Mouse (Mus musculus) hindbrain, embryonic 12.5 days (tissue): ENCODE data around the gene Macrod1. TPM values are rescaled to one million over a fixed set of nuclear protein-coding genes. Genes with fewer than 3 reads are reported as not detected.

Experiments used
- ATAC-seq: fragments of 200-750 bp; cut with Nextera tagmentation; 2 replicates; pipeline ENCODE4 v1.8.0; 2017; ENCODE audit warnings: moderate TSS enrichment; ENCODE audit not compliant: low FRiP score
- H3K27ac ChIP-seq: fragments of 300-500 bp; sonication (generic); 2 replicates; pipeline ENCODE4 v1.5.1; 2016; ENCODE audit warnings: mild to moderate bottlenecking
- H3K27me3 ChIP-seq: fragments of 300-500 bp; sonication (generic); 2 replicates; pipeline ENCODE4 v1.6.1; 2016; ENCODE audit warnings: mild to moderate bottlenecking
- H3K36me3 ChIP-seq: fragments of 300-500 bp; sonication (generic); 2 replicates; pipeline ENCODE4 v1.6.1; 2016; ENCODE audit warnings: mild to moderate bottlenecking
- H3K4me1 ChIP-seq: fragments of 300-500 bp; sonication (generic); 2 replicates; pipeline ENCODE4 v1.6.1; 2016
- H3K4me2 ChIP-seq: fragments of 300-500 bp; sonication (generic); replicated peaks from 2 replicates; pipeline ENCODE4 v1.6.1; 2016; ENCODE audit warnings: mild to moderate bottlenecking
- H3K4me3 ChIP-seq: fragments of 300-500 bp; sonication (generic); 2 replicates; pipeline ENCODE4 v1.5.1; 2016; ENCODE audit warnings: mild to moderate bottlenecking
- H3K9ac ChIP-seq: fragments of 300-500 bp; sonication (generic); 2 replicates; pipeline ENCODE4 v1.6.1; 2016; ENCODE audit warnings: mild to moderate bottlenecking, moderate library complexity
- H3K9me3 ChIP-seq: fragments of 300-500 bp; sonication (generic); replicated peaks from 2 replicates; pipeline ENCODE4 v1.6.1; 2016; ENCODE audit warnings: mild to moderate bottlenecking
- WGBS: fragments of 180-500 bp; shearing (Covaris S2); methylation state at CpG from one replicate; pipeline ENCODE4 v1.1.7; 2016; 5-methylcytosine and 5-hydroxymethylcytosine counted together
- polyA plus RNA-seq: library from polyadenylated mRNA; unstranded; fragments of >200 nt; fragmentation: Nextera tagmentation; extraction: Ambion mirVana; gene quantifications from 2 replicates; pipeline ENCODE4 v1.2.1, GENCODE M21; 2016

The Macrod1 gene
- polyA plus RNA-seq, 1 experiment from 2014 or later: 5.6 TPM

- ATAC-seq: no peak
- WGBS: 85% methylated on average over 4 of the region's 4 CpGs
- Histone ChIP-seq H3K4me2 (no peak overlapping the region), H3K4me3 (no peak overlapping the region), H3K4me1 (peaks cover 44% of the 10 kb centered on the region), H3K27me3 (no peaks in the 10 kb centered on the region; the same call in 1 of the 2 replicates), H3K27ac (no peak overlapping the region), H3K36me3 (no peaks in the 10 kb centered on the region), H3K9ac (no peak overlapping the region), H3K9me3 (no peaks in the 10 kb centered on the region)
These were observed 69.0 kb downstream of the Macrod1 start for GRCm38 (mm10) chr19:7125526-7126156.

GRCm38 (mm10) chr19:7126209-7126608 is 69.6 kb downstream of the Macrod1 start:
- peaks cover 41% of the 10 kb centered on the region for H3K4me1 ChIP-seq
- 90% methylated on average over 1 of the region's 1 CpGs for WGBS

GRCm38 (mm10) chr19:7126933-7127332 is 70.3 kb downstream of the Macrod1 start:
- Histone ChIP-seq H3K27me3 (peaks cover 7% of the 10 kb centered on the region; the same call in 1 of the 2 replicates), H3K36me3 (no peaks in the 10 kb centered on the region), H3K9ac (no peak overlapping the region), H3K4me3 (no peak overlapping the region), H3K4me2 (no peak overlapping the region), H3K27ac (no peak overlapping the region), H3K4me1 (peaks cover 34% of the 10 kb centered on the region), H3K9me3 (no peaks in the 10 kb centered on the region)
- WGBS: 65% methylated on average over 2 of the region's 2 CpGs
- no peak for ATAC-seq

More at GRCm38 (mm10) chr19:7126209-7126608, 69.6 kb downstream of the Macrod1 start:
- Histone ChIP-seq H3K27me3 (no peaks in the 10 kb centered on the region; the same call in 1 of the 2 replicates), H3K36me3 (no peaks in the 10 kb centered on the region), H3K27ac (no peak overlapping the region), H3K4me3 (no peak overlapping the region), H3K4me2 (no peak overlapping the region), H3K9ac (no peak overlapping the region), H3K9me3 (no peaks in the 10 kb centered on the region)
- ATAC-seq: no peak

GRCm38 (mm10) chr19:7128551-7129475 is 72.2 kb downstream of the Macrod1 start:
- Histone ChIP-seq H3K9me3 (no peaks in the 10 kb centered on the region), H3K4me3 (no peak overlapping the region), H3K27me3 (peaks cover 9% of the 10 kb centered on the region; the same call in 1 of the 2 replicates), H3K36me3 (no peaks in the 10 kb centered on the region), H3K9ac (no peak overlapping the region), H3K4me2 (no peak overlapping the region), H3K4me1 (peaks cover 30% of the 10 kb centered on the region), H3K27ac (peak overlapping the region; percentile 66)
- peak; percentile 59 for ATAC-seq
- WGBS: 51% methylated on average over 19 of the region's 19 CpGs

GRCm38 (mm10) chr19:7130317-7130716 is 73.7 kb downstream of the Macrod1 start:
- Histone ChIP-seq H3K27me3 (peaks cover 9% of the 10 kb centered on the region; the same call in 1 of the 2 replicates), H3K27ac (no peak overlapping the region), H3K4me2 (no peak overlapping the region), H3K4me3 (no peak overlapping the region), H3K9me3 (no peaks in the 10 kb centered on the region), H3K4me1 (peaks cover 45% of the 10 kb centered on the region), H3K36me3 (no peaks in the 10 kb centered on the region), H3K9ac (no peak overlapping the region)
- no peak for ATAC-seq
- 67% methylated on average over 11 of the region's 11 CpGs for WGBS

GRCm38 (mm10) chr19:7133436-7133835 is 76.8 kb downstream of the Macrod1 start:
- Histone ChIP-seq H3K9ac (0 out of 2 replicates have a peak overlapping the region, but pooled peaks have one; percentile 24), H3K4me3 (no peak overlapping the region), H3K4me1 (peaks cover 70% of the 10 kb centered on the region), H3K4me2 (no peak overlapping the region), H3K27me3 (peaks cover 26% of the 10 kb centered on the region), H3K27ac (0 out of 2 replicates have a peak overlapping the region, but pooled peaks have one; percentile 77), H3K9me3 (no peaks in the 10 kb centered on the region), H3K36me3 (no peaks in the 10 kb centered on the region)
- WGBS: 80% methylated on average over 9 of the region's 9 CpGs
- ATAC-seq: no peak

- no peak overlapping the region for H3K9ac ChIP-seq
- H3K9me3 ChIP-seq: no peaks in the 10 kb centered on the region
- H3K36me3 ChIP-seq: no peaks in the 10 kb centered on the region
- H3K27me3 ChIP-seq: peaks cover 26% of the 10 kb centered on the region
- H3K4me2 ChIP-seq: peak overlapping the region; percentile 27
- 13% methylated on average over 17 of the region's 17 CpGs for WGBS
- H3K4me3 ChIP-seq: no peak overlapping the region
- peak overlapping the region; percentile 77 for H3K27ac ChIP-seq
- peak; percentile 44 for ATAC-seq
- peaks cover 70% of the 10 kb centered on the region for H3K4me1 ChIP-seq
These were observed 78.1 kb downstream of the Macrod1 start for GRCm38 (mm10) chr19:7134631-7135091.

GRCm38 (mm10) chr19:7135525-7135924 is 78.9 kb downstream of the Macrod1 start:
- H3K9ac ChIP-seq: no peak overlapping the region
- peaks cover 26% of the 10 kb centered on the region for H3K27me3 ChIP-seq
- peaks cover 76% of the 10 kb centered on the region for H3K4me1 ChIP-seq
- H3K4me2 ChIP-seq: peak overlapping the region; percentile 24; the same call in 1 of the 2 replicates
- no peak overlapping the region for H3K4me3 ChIP-seq
- no peaks in the 10 kb centered on the region for H3K36me3 ChIP-seq
- no peaks in the 10 kb centered on the region for H3K9me3 ChIP-seq
- H3K27ac ChIP-seq: peak overlapping the region; percentile 77
- peak; percentile 46; the same call in 1 of the 2 replicates for ATAC-seq
- WGBS: under 1% methylated on average over 9 of the region's 9 CpGs

GRCm38 (mm10) chr19:7136016-7136415 is 79.4 kb downstream of the Macrod1 start:
- no peak overlapping the region for H3K9ac ChIP-seq
- no peaks in the 10 kb centered on the region for H3K9me3 ChIP-seq
- WGBS: 7% methylated on average over 9 of the region's 9 CpGs
- H3K36me3 ChIP-seq: no peaks in the 10 kb centered on the region
- no peak overlapping the region for H3K4me3 ChIP-seq
- peaks cover 26% of the 10 kb centered on the region for H3K27me3 ChIP-seq
- peaks cover 80% of the 10 kb centered on the region for H3K4me1 ChIP-seq
- ATAC-seq: no peak
- H3K27ac ChIP-seq: peak overlapping the region; percentile 74
- peak overlapping the region; percentile 24 for H3K4me2 ChIP-seq

GRCm38 (mm10) chr19:7136714-7137498 is 80.3 kb downstream of the Macrod1 start:
- WGBS: 31% methylated on average over 14 of the region's 14 CpGs
- no peak overlapping the region; the same call in 1 of the 2 replicates for H3K9ac ChIP-seq

GRCm38 (mm10) chr19:7138327-7138726 is 81.7 kb downstream of the Macrod1 start:
- Histone ChIP-seq H3K27me3 (peaks cover 17% of the 10 kb centered on the region), H3K9ac (0 out of 2 replicates have a peak overlapping the region, but pooled peaks have one; percentile 48), H3K36me3 (no peaks in the 10 kb centered on the region), H3K4me3 (no peak overlapping the region), H3K9me3 (no peaks in the 10 kb centered on the region), H3K4me1 (peaks cover 96% of the 10 kb centered on the region), H3K4me2 (no peak overlapping the region), H3K27ac (no peak overlapping the region)
- no peak for ATAC-seq
- WGBS: 56% methylated on average over 14 of the region's 14 CpGs

More at GRCm38 (mm10) chr19:7136714-7137498, 80.3 kb downstream of the Macrod1 start:
- no peaks in the 10 kb centered on the region for H3K36me3 ChIP-seq
- peaks cover 20% of the 10 kb centered on the region for H3K27me3 ChIP-seq
- H3K4me2 ChIP-seq: no peak overlapping the region
- H3K4me1 ChIP-seq: peaks cover 89% of the 10 kb centered on the region
- no peak for ATAC-seq
- H3K9me3 ChIP-seq: no peaks in the 10 kb centered on the region
- H3K4me3 ChIP-seq: no peak overlapping the region
- 0 out of 2 replicates have a peak overlapping the region, but pooled peaks have one; percentile 74 for H3K27ac ChIP-seq
